Mouse (Mus musculus) heart, embryonic 13.5 days (tissue): ENCODE measurements at regions not wholly inside any gene's neighbourhood (a gene's known extent, or its start where the extent isn't known, plus 50 kb on each side); places are given as distances from the start of the nearest gene placed in this dataset.
A peak's percentile ranks its signal among the peaks of the same experiment; 100 is the strongest.

Source experiments
- ATAC-seq: fragments of 200-750 bp; cut with Nextera tagmentation; 2 replicates; pipeline ENCODE4 v1.8.0; 2017; ENCODE audit warnings: moderate TSS enrichment; ENCODE audit not compliant: insufficient number of reproducible peaks, low FRiP score, low TSS enrichment; ENCODE audit errors: extremely low read depth
- H3K27ac ChIP-seq: fragments of 300-500 bp; sonication (generic); replicated peaks from 2 replicates; pipeline ENCODE4 v1.5.1; 2015; ENCODE audit warnings: moderate library complexity, mild to moderate bottlenecking, inconsistent platforms
- H3K27me3 ChIP-seq: fragments of 300-500 bp; sonication (generic); replicated peaks from 2 replicates; pipeline ENCODE4 v1.6.1; 2015; ENCODE audit warnings: mild to moderate bottlenecking, inconsistent platforms
- H3K36me3 ChIP-seq: fragments of 300-500 bp; sonication (generic); 2 replicates; pipeline ENCODE4 v1.6.1; 2015; ENCODE audit warnings: mild to moderate bottlenecking, inconsistent platforms
- H3K4me1 ChIP-seq: fragments of 300-500 bp; sonication (generic); 2 replicates; pipeline ENCODE4 v1.6.1; 2015; ENCODE audit warnings: inconsistent platforms
- H3K4me2 ChIP-seq: fragments of 300-500 bp; sonication (generic); 2 replicates; pipeline ENCODE4 v1.6.1; 2015; ENCODE audit warnings: inconsistent platforms, mild to moderate bottlenecking, moderate library complexity
- H3K4me3 ChIP-seq: fragments of 300-500 bp; sonication (generic); 2 replicates; pipeline ENCODE4 v1.5.1; 2015; ENCODE audit warnings: moderate library complexity, mild to moderate bottlenecking, inconsistent platforms
- H3K9ac ChIP-seq: fragments of 300-500 bp; sonication (generic); 2 replicates; pipeline ENCODE4 v1.6.1; 2015; ENCODE audit warnings: inconsistent platforms, mild to moderate bottlenecking, moderate library complexity
- H3K9me3 ChIP-seq: fragments of 300-500 bp; sonication (generic); 2 replicates; pipeline ENCODE4 v1.6.1; 2016; ENCODE audit warnings: inconsistent platforms
- WGBS: fragments of 180-500 bp; shearing (Covaris S2); methylation state at CpG from one replicate; pipeline ENCODE4 v1.1.7; 2015; ENCODE audit warnings: mixed read lengths; 5-methylcytosine and 5-hydroxymethylcytosine counted together

GRCm38 (mm10) chr12:78074290-78074802, 119.7 kb upstream of the Gm6657 start:
- H3K4me3 ChIP-seq = no peak overlapping the region
- 82% methylated on average over 8 of the region's 8 CpGs for WGBS
- no peak overlapping the region for H3K4me2 ChIP-seq
- no peak overlapping the region for H3K9ac ChIP-seq
- H3K27ac ChIP-seq = no peak overlapping the region
- no peaks in the 10 kb centered on the region for H3K36me3 ChIP-seq
- H3K4me1 ChIP-seq = peaks cover 13% of the 10 kb centered on the region
- ATAC-seq = no peak
- no peaks in the 10 kb centered on the region for H3K9me3 ChIP-seq
- no peaks in the 10 kb centered on the region for H3K27me3 ChIP-seq

GRCm38 (mm10) chr12:78077285-78077684, 116.8 kb upstream of the Gm6657 start:
- no peaks in the 10 kb centered on the region for H3K27me3 ChIP-seq
- peaks cover 13% of the 10 kb centered on the region for H3K4me1 ChIP-seq
- ATAC-seq = no peak
- no peaks in the 10 kb centered on the region for H3K36me3 ChIP-seq
- no peak overlapping the region for H3K9ac ChIP-seq
- H3K9me3 ChIP-seq = no peaks in the 10 kb centered on the region
- H3K4me2 ChIP-seq = no peak overlapping the region
- H3K4me3 ChIP-seq = no peak overlapping the region
- whole genome bisulfite sequencing = 31% methylated on average over 5 of the region's 5 CpGs
- H3K27ac ChIP-seq = no peak overlapping the region

- Histone ChIP-seq H3K27me3 (no peaks in the 10 kb centered on the region), H3K36me3 (no peaks in the 10 kb centered on the region)
- 65% methylated on average over 1 of the region's 1 CpGs for WGBS
Observed at GRCm38 (mm10) chr12:78082163-78082562, 111.9 kb upstream of the Gm6657 start.

DNA sequence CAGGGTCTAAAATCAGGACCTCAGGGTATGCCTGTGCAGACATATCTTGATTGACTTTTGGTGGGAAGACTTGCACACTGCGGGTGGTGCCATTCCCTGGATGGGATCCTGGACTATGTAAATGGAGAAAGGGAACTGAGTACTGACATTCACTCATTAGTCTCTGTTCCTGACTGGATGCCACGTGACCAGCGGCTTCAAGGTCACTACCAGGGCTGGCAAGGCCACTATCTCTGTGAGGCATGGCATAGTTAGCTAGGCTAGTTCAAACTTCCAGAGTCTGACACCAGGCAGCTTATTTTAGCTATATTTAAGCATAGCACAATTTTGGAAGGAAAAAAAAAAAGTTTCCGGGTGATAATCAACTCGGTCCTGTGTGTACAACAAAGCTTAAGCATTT, 108.0 kb upstream of the Gm6657 start:
- Histone ChIP-seq H3K9me3 (no peaks in the 10 kb centered on the region), H3K4me1 (0 out of 2 replicates have a peak, but pooled peaks cover 5% of the 10 kb centered on the region), H3K27me3 (no peaks in the 10 kb centered on the region), H3K4me3 (no peak overlapping the region), H3K27ac (no peak overlapping the region), H3K9ac (no peak overlapping the region), H3K36me3 (no peaks in the 10 kb centered on the region), H3K4me2 (no peak overlapping the region)
- ATAC-seq = no peak
- 84% methylated on average over 5 of the region's 5 CpGs for WGBS

More at GRCm38 (mm10) chr12:78082163-78082562, 111.9 kb upstream of the Gm6657 start:
- Histone ChIP-seq H3K4me3 (no peak overlapping the region), H3K27ac (no peak overlapping the region), H3K9ac (no peak overlapping the region), H3K4me1 (peaks cover 10% of the 10 kb centered on the region), H3K9me3 (no peaks in the 10 kb centered on the region), H3K4me2 (no peak overlapping the region)
- ATAC-seq = no peak

DNA sequence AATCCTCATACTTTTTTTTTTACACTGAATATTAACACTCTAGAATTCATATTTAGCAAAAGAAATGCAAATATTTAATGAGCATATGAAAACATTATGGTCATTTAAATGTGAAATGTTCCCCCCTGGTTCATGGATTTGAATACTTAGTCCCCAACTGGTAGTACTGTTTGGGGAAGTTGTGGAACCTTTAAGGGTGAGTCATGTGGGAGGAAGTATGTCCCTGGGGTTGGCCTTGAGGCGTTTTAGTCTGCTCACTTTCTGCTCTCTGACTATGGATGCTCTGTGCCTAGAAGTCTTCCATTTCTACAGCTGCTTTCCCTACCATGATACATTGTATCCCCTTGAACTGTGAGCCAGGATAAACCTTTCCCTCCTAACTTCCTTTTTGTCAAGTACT, 106.1 kb upstream of the Gm6657 start:
- WGBS = 44% methylated on average over 1 of the region's 1 CpGs
- no peak for ATAC-seq
- no peak overlapping the region for H3K27ac ChIP-seq
- H3K9ac ChIP-seq = no peak overlapping the region
- no peak overlapping the region for H3K4me2 ChIP-seq
- H3K36me3 ChIP-seq = no peaks in the 10 kb centered on the region
- no peak overlapping the region for H3K4me3 ChIP-seq
- 0 out of 2 replicates have a peak, but pooled peaks cover 5% of the 10 kb centered on the region for H3K4me1 ChIP-seq
- H3K27me3 ChIP-seq = no peaks in the 10 kb centered on the region
- H3K9me3 ChIP-seq = no peaks in the 10 kb centered on the region

DNA sequence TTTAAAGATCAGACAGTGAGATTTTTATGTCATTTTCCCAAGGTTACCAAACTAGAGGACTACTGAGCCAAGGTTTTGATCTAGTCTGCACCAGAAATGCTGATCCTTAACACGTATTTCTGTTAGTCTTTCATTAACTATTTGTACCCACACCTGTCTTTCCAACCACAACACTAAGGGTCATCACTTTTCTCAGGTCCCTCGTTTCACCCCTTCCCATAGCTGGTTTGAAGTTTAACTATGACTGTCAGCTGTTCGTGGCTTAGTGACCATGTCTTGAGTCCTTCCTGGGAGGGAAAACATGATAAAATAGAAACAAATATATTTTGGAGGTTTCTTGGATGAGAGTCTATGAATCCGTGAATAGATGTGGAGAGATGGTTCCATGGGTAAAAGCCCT, 99.6 kb upstream of the Gm6657 start:
- 70% methylated on average over 4 of the region's 4 CpGs for WGBS
- Histone ChIP-seq H3K36me3 (no peaks in the 10 kb centered on the region), H3K4me1 (peaks cover 17% of the 10 kb centered on the region), H3K9ac (no peak overlapping the region), H3K4me2 (no peak overlapping the region), H3K27ac (no peak overlapping the region), H3K4me3 (no peak overlapping the region), H3K9me3 (no peaks in the 10 kb centered on the region), H3K27me3 (no peaks in the 10 kb centered on the region)
- ATAC-seq = no peak

DNA sequence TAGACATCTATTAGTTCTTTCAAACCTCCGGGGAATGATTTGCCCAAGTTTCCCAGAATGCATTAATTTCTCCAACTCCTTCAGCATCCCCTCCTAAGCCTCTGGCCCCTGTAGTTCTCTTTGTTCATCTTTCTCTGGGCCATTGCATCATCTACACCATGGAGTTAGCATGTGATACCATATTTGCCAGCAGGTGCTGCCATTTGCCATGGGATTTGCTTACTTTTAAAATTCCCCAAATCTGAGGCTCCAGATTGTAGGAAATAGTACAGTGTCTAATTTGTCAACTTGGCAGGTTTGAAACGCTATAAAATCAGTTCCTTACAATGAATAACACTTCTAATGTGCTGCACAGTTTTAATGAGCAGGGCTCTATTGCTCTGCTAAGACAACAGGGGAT, 98.7 kb upstream of the Gm6657 start:
- no peak overlapping the region for H3K4me2 ChIP-seq
- 63% methylated on average over 2 of the region's 2 CpGs for WGBS
- no peaks in the 10 kb centered on the region for H3K27me3 ChIP-seq
- no peak overlapping the region for H3K9ac ChIP-seq
- H3K4me3 ChIP-seq = no peak overlapping the region
- no peaks in the 10 kb centered on the region for H3K36me3 ChIP-seq
- H3K9me3 ChIP-seq = no peaks in the 10 kb centered on the region
- H3K4me1 ChIP-seq = peaks cover 17% of the 10 kb centered on the region
- H3K27ac ChIP-seq = no peak overlapping the region
- ATAC-seq = no peak

DNA sequence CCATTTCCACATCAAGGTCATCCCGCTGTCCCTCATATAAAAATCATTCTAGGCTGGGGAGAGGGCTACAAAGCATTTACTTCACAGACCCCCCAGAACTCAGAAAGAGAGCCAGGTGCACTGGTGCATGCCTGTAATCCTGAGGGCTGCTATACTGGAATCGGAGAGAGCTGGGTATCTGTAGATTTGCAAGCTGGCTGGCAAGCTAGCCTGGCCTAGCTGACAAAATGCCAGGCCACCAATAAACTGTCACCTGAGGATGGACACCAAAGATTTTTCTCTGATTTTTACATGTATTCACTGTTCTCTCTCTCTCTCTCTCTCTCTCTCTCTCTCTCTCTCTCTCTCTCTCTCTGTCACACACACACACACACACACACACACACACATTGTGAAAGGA, 98.1 kb upstream of the Gm6657 start:
- H3K27ac ChIP-seq = no peak overlapping the region
- peaks cover 17% of the 10 kb centered on the region for H3K4me1 ChIP-seq
- no peaks in the 10 kb centered on the region for H3K27me3 ChIP-seq
- H3K4me2 ChIP-seq = no peak overlapping the region
- ATAC-seq = no peak
- no peak overlapping the region for H3K4me3 ChIP-seq
- no peak overlapping the region for H3K9ac ChIP-seq
- H3K36me3 ChIP-seq = no peaks in the 10 kb centered on the region
- 80% methylated on average over 2 of the region's 2 CpGs for WGBS
- no peaks in the 10 kb centered on the region for H3K9me3 ChIP-seq

GRCm38 (mm10) chr12:78097119-78097518, 96.9 kb upstream of the Gm6657 start:
- no peak overlapping the region for H3K4me3 ChIP-seq
- H3K9ac ChIP-seq = no peak overlapping the region
- no peaks in the 10 kb centered on the region for H3K36me3 ChIP-seq
- ATAC-seq = no peak
- 65% methylated on average over 1 of the region's 1 CpGs for WGBS
- H3K4me1 ChIP-seq = peaks cover 17% of the 10 kb centered on the region
- H3K4me2 ChIP-seq = no peak overlapping the region
- H3K27ac ChIP-seq = no peak overlapping the region
- no peaks in the 10 kb centered on the region for H3K27me3 ChIP-seq
- no peaks in the 10 kb centered on the region for H3K9me3 ChIP-seq

DNA sequence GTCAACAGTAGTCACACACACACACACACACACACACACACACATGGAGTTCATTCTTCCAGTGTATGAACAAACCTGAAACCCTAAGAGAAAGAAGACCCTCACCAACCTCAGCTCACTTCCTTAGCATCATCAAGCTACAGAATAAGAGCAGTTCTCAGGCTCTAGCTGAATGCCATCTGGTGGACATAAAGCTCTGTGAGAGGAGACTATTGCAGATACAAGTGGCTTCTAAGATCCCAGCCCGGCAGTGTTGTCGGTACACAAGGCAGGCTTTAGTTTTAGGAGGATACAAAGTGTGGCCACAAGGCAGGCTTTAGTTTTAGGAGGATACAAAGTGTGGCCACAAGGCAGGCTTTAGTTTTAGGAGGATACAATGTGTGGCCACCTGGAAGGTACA, 96.3 kb upstream of the Gm6657 start:
- Histone ChIP-seq H3K4me1 (peaks cover 17% of the 10 kb centered on the region), H3K27me3 (no peaks in the 10 kb centered on the region), H3K9ac (no peak overlapping the region), H3K27ac (no peak overlapping the region), H3K9me3 (no peaks in the 10 kb centered on the region), H3K4me2 (no peak overlapping the region), H3K36me3 (no peaks in the 10 kb centered on the region), H3K4me3 (no peak overlapping the region)
- no peak for ATAC-seq
- WGBS = 60% methylated on average over 2 of the region's 2 CpGs

DNA sequence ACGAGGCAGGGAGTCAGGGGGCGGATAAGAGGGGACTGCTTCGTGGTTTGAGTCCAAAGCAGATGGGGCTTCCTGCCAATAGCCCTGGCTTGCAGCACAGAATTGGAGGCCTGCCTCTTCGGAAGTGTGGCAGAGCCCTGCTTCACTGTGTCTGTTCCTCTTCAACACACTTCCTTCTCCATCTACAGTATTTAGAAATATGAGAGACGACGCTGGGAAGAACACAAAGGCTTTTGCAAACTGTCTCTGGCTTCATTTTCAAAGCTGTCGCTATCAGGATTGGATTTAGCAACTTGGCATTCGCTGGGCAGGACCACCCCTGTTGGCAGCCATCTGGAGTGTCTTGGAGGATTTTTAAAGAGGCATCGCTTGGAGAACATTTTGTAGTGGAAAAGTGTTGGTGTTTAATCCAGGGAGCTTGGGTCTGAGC, 95.3 kb upstream of the Gm6657 start:
- Histone ChIP-seq H3K27me3 (no peaks in the 10 kb centered on the region), H3K4me3 (no peak overlapping the region), H3K9ac (no peak overlapping the region), H3K9me3 (no peaks in the 10 kb centered on the region), H3K27ac (peak overlapping the region; percentile 32; the same call in 1 of the 2 replicates), H3K4me2 (0 out of 2 replicates have a peak overlapping the region, but pooled peaks have one; percentile 2), H3K4me1 (peaks cover 17% of the 10 kb centered on the region), H3K36me3 (no peaks in the 10 kb centered on the region)
- no peak for ATAC-seq
- WGBS = 54% methylated on average over 9 of the region's 9 CpGs

DNA sequence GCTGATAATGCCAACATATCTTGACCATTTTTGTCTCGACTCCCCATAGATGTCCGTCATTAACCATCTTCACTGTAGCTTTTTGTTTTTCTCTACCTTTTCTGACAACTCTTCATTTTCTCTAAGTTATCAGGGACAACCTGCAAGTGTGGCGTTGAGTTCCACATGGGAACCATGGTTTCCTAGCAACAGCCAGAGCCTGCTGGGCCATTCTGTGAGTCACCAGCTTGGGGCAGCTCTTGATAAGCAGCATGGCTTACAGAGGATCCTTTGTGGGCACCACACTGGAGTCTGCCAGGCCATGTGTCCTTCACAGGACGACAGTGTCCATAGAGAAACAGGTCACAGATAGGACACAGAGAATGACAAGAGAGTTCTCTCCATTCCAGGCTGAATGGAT, 94.3 kb upstream of the Gm6657 start:
- no peak overlapping the region for H3K9ac ChIP-seq
- H3K4me1 ChIP-seq = peaks cover 21% of the 10 kb centered on the region
- H3K27me3 ChIP-seq = no peaks in the 10 kb centered on the region
- H3K4me2 ChIP-seq = no peak overlapping the region
- no peaks in the 10 kb centered on the region for H3K9me3 ChIP-seq
- H3K4me3 ChIP-seq = no peak overlapping the region
- H3K36me3 ChIP-seq = no peaks in the 10 kb centered on the region
- 44% methylated on average over 4 of the region's 4 CpGs for WGBS
- ATAC-seq = no peak
- no peak overlapping the region for H3K27ac ChIP-seq
